Mouse (Mus musculus) intestine, embryonic 14.5 days (tissue): ENCODE data around the gene Arhgef38. TPM values are rescaled to one million over a fixed set of nuclear protein-coding genes. Genes with fewer than 3 reads are reported as not detected.

Source experiments
- ATAC-seq: fragments of 200-750 bp; cut with Nextera tagmentation; replicated peaks from 2 replicates; pipeline ENCODE4 v1.8.0; 2017; ENCODE audit warnings: low read depth, moderate number of reproducible peaks, moderate TSS enrichment, moderate library complexity; ENCODE audit not compliant: low FRiP score, low TSS enrichment
- DNase-seq: peaks from one replicate; pipeline ENCODE4 v3.0.0-alpha.2; 2018; ENCODE audit warnings: low spot score
- H3K27ac ChIP-seq: fragments of 300-500 bp; sonication (generic); 2 replicates; pipeline ENCODE4 v1.5.1; 2014; ENCODE audit warnings: low read depth, mild to moderate bottlenecking, control low read depth
- H3K27me3 ChIP-seq: fragments of 300-500 bp; sonication (generic); replicated peaks from 2 replicates; pipeline ENCODE4 v1.6.1; 2014; ENCODE audit warnings: low read length, control low read depth; ENCODE audit not compliant: control insufficient read depth, insufficient read depth
- H3K36me3 ChIP-seq: fragments of 300-500 bp; sonication (generic); 2 replicates; pipeline ENCODE4 v1.6.1; 2014; ENCODE audit warnings: low read length, control low read depth; ENCODE audit not compliant: control insufficient read depth, insufficient read depth
- H3K4me1 ChIP-seq: fragments of 300-500 bp; sonication (generic); replicated peaks from 2 replicates; pipeline ENCODE4 v1.6.1; 2014; ENCODE audit warnings: low read length, control low read depth, mixed read lengths; ENCODE audit not compliant: control insufficient read depth, insufficient read depth
- H3K4me2 ChIP-seq: fragments of 300-500 bp; sonication (generic); 2 replicates; pipeline ENCODE4 v1.6.1; 2014; ENCODE audit warnings: low read length
- H3K4me3 ChIP-seq: fragments of 300-500 bp; sonication (generic); 2 replicates; pipeline ENCODE4 v1.5.1; 2014; ENCODE audit warnings: low read depth, low read length, control low read depth, mixed read lengths
- H3K9ac ChIP-seq: fragments of 300-500 bp; sonication (generic); 2 replicates; pipeline ENCODE4 v1.6.1; 2014; ENCODE audit warnings: mild to moderate bottlenecking, low read length
- H3K9me3 ChIP-seq: fragments of 300-500 bp; sonication (generic); 2 replicates; pipeline ENCODE4 v1.6.1; 2016; ENCODE audit warnings: low read length, control low read depth; ENCODE audit not compliant: control insufficient read depth
- WGBS: fragments of 180-500 bp; shearing (Covaris S2); extraction: QIAGEN DNeasy Blood & Tissue Kit; methylation state at CpG from one replicate; pipeline ENCODE4 v1.1.7; 2014; 5-methylcytosine and 5-hydroxymethylcytosine counted together
- polyA plus RNA-seq: library from polyadenylated mRNA; unstranded; fragments of >200 nt; fragmentation: Nextera tagmentation; extraction: Ambion mirVana; gene quantifications from 2 replicates; pipeline ENCODE4 v1.2.1, GENCODE M21; 2014

Arhgef38 gene
- polyA plus RNA-seq, 1 experiment from 2014 or later, result 3.3 TPM

DNA sequence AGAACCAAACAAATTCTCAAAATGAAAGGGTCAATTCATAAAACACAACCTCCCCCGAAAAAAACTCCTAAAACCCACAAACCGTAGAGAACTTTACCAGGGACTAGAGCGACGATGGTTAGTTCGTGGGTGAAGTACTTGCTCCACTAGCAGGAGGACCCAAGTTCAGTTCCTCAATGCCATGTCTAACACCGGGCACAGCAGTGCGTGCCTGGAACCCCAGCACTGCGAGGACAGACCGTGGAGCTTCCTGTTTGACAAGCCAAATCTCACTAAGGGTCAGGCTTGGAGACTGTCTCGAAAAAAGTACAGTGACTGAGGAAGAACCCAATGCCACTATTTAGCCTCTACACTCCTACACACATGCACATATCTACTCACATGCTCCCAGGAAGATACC lies 159.2 kb downstream of the Arhgef38 start:
- Histone ChIP-seq H3K4me3 (no peak overlapping the region), H3K4me2 (no peak overlapping the region), H3K4me1 (no peaks in the 10 kb centered on the region), H3K27ac (no peak overlapping the region), H3K9me3 (no peaks in the 10 kb centered on the region), H3K27me3 (no peaks in the 10 kb centered on the region), H3K36me3 (peaks cover 38% of the 10 kb centered on the region), H3K9ac (no peak overlapping the region)
- DNase-seq (no peak), ATAC-seq (no peak)
- WGBS, result 95% methylated on average over 10 of the region's 10 CpGs

Other genes starting within 250 kb of the Arhgef38 start
- 18.6 and 22.8 TPM in 2 replicates for gene Ints12, start 143.1 kb downstream of the Arhgef38 start, polyA plus RNA-seq
- 9.1 and 10.7 TPM in 2 replicates for gene Gstcd, start 142.9 kb downstream of the Arhgef38 start, polyA plus RNA-seq
- gene Ppa2, start 75.2 kb upstream of the Arhgef38 start, polyA plus RNA-seq, result 107 and 113 TPM in 2 replicates